Comparison of ENCODE assay signal across 28 mouse cellular contexts in genomic region chr5:64526521-64526920, GRCm38 (mm10).
A peak's percentile ranks its signal among the peaks of the same experiment; 100 is the strongest.
DNase-seq lines count a peak whose midpoint lies in the region; ATAC-seq and TF ChIP-seq lines count a peak whose summit lies in the region.
"Had no signal": no experiment of that assay in that cellular context is flagged by ENCODE, and none has a peak within 500 bp of the region (broad histone marks: within the 10 kb centered on the region; RNA-seq: fewer than 3 reads in every experiment).

No protein-coding gene starts in this region.

- no peaks in the 10 kb centered on the region for H3K27me3 ChIP-seq in liver, embryonic 16.5 days (ENCODE audit: control insufficient read depth, insufficient read depth, low read depth, low read length)
- H3K27me3 ChIP-seq in hindbrain, postnatal 0 days (ENCODE audit: insufficient read depth, low read length) = no peaks in the 10 kb centered on the region
- H3K27me3 ChIP-seq: CH12.LX; forebrain, embryonic 15.5 days; hindbrain, embryonic 13.5 days; kidney, embryonic 15.5 days; neural tube, embryonic 13.5 days had no signal

- no peak overlapping the region for H3K9ac ChIP-seq in liver, embryonic 16.5 days (ENCODE audit: low read depth, low read length)
- no peak overlapping the region for H3K9ac ChIP-seq in hindbrain, postnatal 0 days (replicated peaks; ENCODE audit: low read length)
- H3K9ac ChIP-seq: forebrain, embryonic 15.5 days; hindbrain, embryonic 13.5 days; kidney, embryonic 15.5 days; lung, embryonic 14.5 days; neural tube, embryonic 13.5 days had no signal

- H3K36me3 ChIP-seq in liver, embryonic 16.5 days (ENCODE audit: control insufficient read depth, insufficient read depth) = no peaks in the 10 kb centered on the region
- H3K36me3 ChIP-seq in hindbrain, postnatal 0 days (ENCODE audit: insufficient read depth, low read length) = no peaks in the 10 kb centered on the region
- H3K36me3 ChIP-seq: forebrain, embryonic 15.5 days; G1E; hindbrain, embryonic 13.5 days; kidney, embryonic 15.5 days; neural tube, embryonic 13.5 days had no signal

- 71% methylated on average over 3 of the region's 3 CpGs for WGBS in liver, embryonic 16.5 days (ENCODE audit: insufficient replicate concordance)
- 96% methylated on average over 3 of the region's 3 CpGs for WGBS in hindbrain, postnatal 0 days

- H3K4me1 ChIP-seq in liver, embryonic 16.5 days (ENCODE audit: control insufficient read depth, low read depth, low read length) = peaks cover 5% of the 10 kb centered on the region
- no peaks in the 10 kb centered on the region for H3K4me1 ChIP-seq in hindbrain, postnatal 0 days (ENCODE audit: insufficient read depth, low read length)
- H3K4me1 ChIP-seq: forebrain, embryonic 15.5 days; hindbrain, embryonic 13.5 days; neural tube, embryonic 13.5 days had no signal

- no peak overlapping the region for H3K4me3 ChIP-seq in liver, embryonic 16.5 days (ENCODE audit: low read depth, low read length)
- no peak overlapping the region for H3K4me3 ChIP-seq in hindbrain, postnatal 0 days (ENCODE audit: low read length)
- H3K4me3 ChIP-seq: forebrain, embryonic 15.5 days; hindbrain, embryonic 13.5 days; kidney, embryonic 15.5 days; layer of hippocampus, adult 2 months; left cerebral cortex, adult 2 months; myocyte; neural tube, embryonic 13.5 days had no signal

- no peaks in the 10 kb centered on the region for H3K9me3 ChIP-seq in liver, embryonic 16.5 days (replicated peaks; ENCODE audit: control insufficient read depth, low read length)
- H3K9me3 ChIP-seq in hindbrain, postnatal 0 days (ENCODE audit: low read length) = no peaks in the 10 kb centered on the region
- H3K9me3 ChIP-seq: forebrain, embryonic 15.5 days; G1E; hindbrain, embryonic 13.5 days; kidney, embryonic 15.5 days; neural tube, embryonic 13.5 days had no signal

- H3K27ac ChIP-seq in liver, embryonic 16.5 days (ENCODE audit: low read length) = no peak overlapping the region
- H3K27ac ChIP-seq in hindbrain, postnatal 0 days = no peak overlapping the region
- H3K27ac ChIP-seq: forebrain, embryonic 15.5 days; hindbrain, embryonic 13.5 days; kidney, embryonic 15.5 days; layer of hippocampus, adult 2 months; left cerebral cortex, adult 2 months; neural tube, embryonic 13.5 days; stomach, postnatal 0 days had no signal

- no peak for TF ChIP-seq CTCF in hindbrain, postnatal 0 days (IDR thresholded peaks at IDR 0.05; ENCODE audit: low read depth)

- peak; percentile 26 for DNase-seq in testis, postnatal 10 days (ENCODE audit: low spot score)
- no peak for DNase-seq in testis, postnatal 14 days (ENCODE audit: low spot score)
- no peak for DNase-seq in adrenal gland, adult 8-10 months
- no peak for DNase-seq in hindbrain, postnatal 0 days (ENCODE audit: low spot score)
- DNase-seq: adrenal gland, postnatal 14 days; cerebellum, adult 11-12 months; gastrocnemius, postnatal 25 days; heart, adult 18-20 months; heart, postnatal 4 days; lung, embryonic 14.5 days; lung, postnatal 14 days; right cerebral cortex, postnatal 4 days; thymus, postnatal 4 days had no signal

- no peak overlapping the region for H3K4me2 ChIP-seq in liver, embryonic 16.5 days (ENCODE audit: low read depth, low read length)
- H3K4me2 ChIP-seq in hindbrain, postnatal 0 days (ENCODE audit: low read depth, low read length) = no peak overlapping the region
- H3K4me2 ChIP-seq: forebrain, embryonic 15.5 days; heart, embryonic 11.5 days; hindbrain, embryonic 13.5 days; kidney, embryonic 15.5 days; lung, embryonic 14.5 days; midbrain, embryonic 11.5 days; neural tube, embryonic 13.5 days had no signal

- peak; percentile 92 for ATAC-seq in erythroid progenitor cell, adult 5-6 weeks (replicated peaks; ENCODE audit: low FRiP score, poor library complexity, severe bottlenecking)
- ATAC-seq in liver, embryonic 16.5 days (ENCODE audit: low read depth) = peak; percentile 64
- no peak for ATAC-seq in hindbrain, postnatal 0 days
- ATAC-seq: forebrain, embryonic 15.5 days; intestine, postnatal 0 days had no signal
